Mouse (Mus musculus) lung, postnatal 0 days (tissue): ENCODE measurements around the gene Iqca. TPM values are rescaled to one million over a fixed set of nuclear protein-coding genes. Genes with fewer than 3 reads are reported as not detected.

Experiments used
- ATAC-seq: fragments of 200-750 bp; cut with Nextera tagmentation; 2 replicates; pipeline ENCODE4 v1.8.0; 2017; ENCODE audit warnings: moderate library complexity
- DNase-seq: peaks from one replicate; pipeline ENCODE4 v3.0.0-alpha.2; 2016; ENCODE audit warnings: low spot score
- H3K27ac ChIP-seq: fragments of 300-500 bp; sonication (generic); 2 replicates; pipeline ENCODE4 v1.5.1; 2014; ENCODE audit warnings: antibody characterized with exemption, mild to moderate bottlenecking, low read length, mixed read lengths
- H3K27me3 ChIP-seq: fragments of 300-500 bp; sonication (generic); replicated peaks from 2 replicates; pipeline ENCODE4 v1.6.1; 2014; ENCODE audit warnings: low read length, mixed read lengths; ENCODE audit not compliant: insufficient read depth
- H3K36me3 ChIP-seq: fragments of 300-500 bp; sonication (generic); 2 replicates; pipeline ENCODE4 v1.6.1; 2014; ENCODE audit warnings: low read length, mixed read lengths; ENCODE audit not compliant: insufficient read depth
- H3K4me1 ChIP-seq: fragments of 300-500 bp; sonication (generic); 2 replicates; pipeline ENCODE4 v1.6.1; 2014; ENCODE audit warnings: antibody characterized with exemption, low read depth, low read length, mixed read lengths; ENCODE audit not compliant: insufficient read depth
- H3K4me2 ChIP-seq: fragments of 300-500 bp; sonication (generic); replicated peaks from 2 replicates; pipeline ENCODE4 v1.6.1; 2014; ENCODE audit warnings: low read depth, mild to moderate bottlenecking, low read length, moderate library complexity, mixed read lengths
- H3K4me3 ChIP-seq: fragments of 300-500 bp; sonication (generic); 2 replicates; pipeline ENCODE4 v1.5.1; 2014; ENCODE audit warnings: low read depth, low read length
- H3K9ac ChIP-seq: fragments of 300-500 bp; sonication (generic); replicated peaks from 2 replicates; pipeline ENCODE4 v1.6.1; 2014; ENCODE audit warnings: low read depth, mild to moderate bottlenecking
- H3K9me3 ChIP-seq: fragments of 300-500 bp; sonication (generic); 2 replicates; pipeline ENCODE4 v1.6.1; 2016; ENCODE audit warnings: low read length, mixed read lengths
- CTCF ChIP-seq: IDR thresholded peaks from 2 replicates; pipeline ENCODE4 v1.5.1; 2016; ENCODE audit warnings: antibody characterized with exemption, mild to moderate bottlenecking
- EP300 ChIP-seq: IDR thresholded peaks from 2 replicates; pipeline ENCODE4 v1.6.1; 2016; ENCODE audit warnings: antibody characterized with exemption, mild to moderate bottlenecking, control low read depth
- WGBS: fragments of 180-500 bp; shearing (Covaris S2); extraction: QIAGEN DNeasy Blood & Tissue Kit; methylation state at CpG from one replicate; pipeline ENCODE4 v1.1.7; 2014; 5-methylcytosine and 5-hydroxymethylcytosine counted together
- polyA plus RNA-seq: library from polyadenylated mRNA; unstranded; fragments of >200 nt; fragmentation: Nextera tagmentation; extraction: Ambion mirVana; gene quantifications from 2 replicates; pipeline ENCODE4 v1.2.1, GENCODE M21; 2015

Iqca gene
- polyA plus RNA-seq, 1 experiment from 2014 or later: 4.6 TPM

DNA sequence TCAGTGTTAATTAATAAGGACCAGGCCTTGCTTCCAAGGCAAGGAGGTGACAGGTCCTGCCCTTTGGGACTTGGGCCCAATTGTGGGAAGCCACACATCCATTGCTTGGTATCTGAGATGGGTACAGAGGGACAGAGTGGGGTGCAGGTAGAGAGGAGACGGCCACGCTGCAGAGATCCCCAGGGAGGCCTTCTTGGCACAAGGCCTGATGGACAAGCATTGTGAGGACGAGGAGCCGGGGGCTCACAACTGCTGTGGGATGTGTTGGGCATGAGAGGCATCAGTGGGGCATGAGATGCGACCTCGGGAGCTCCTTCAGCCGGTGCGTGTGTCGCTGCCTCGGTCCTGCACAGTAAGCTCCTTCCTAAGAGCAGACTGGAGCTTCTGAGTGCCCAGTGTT, 66.7 kb downstream of the Iqca start:
- H3K4me1 ChIP-seq: no peaks in the 10 kb centered on the region
- no peaks in the 10 kb centered on the region for H3K27me3 ChIP-seq
- no peak overlapping the region for H3K4me3 ChIP-seq
- H3K4me2 ChIP-seq: no peak overlapping the region
- H3K9me3 ChIP-seq: no peaks in the 10 kb centered on the region
- H3K36me3 ChIP-seq: no peaks in the 10 kb centered on the region
- no peak overlapping the region for H3K27ac ChIP-seq
- WGBS: 85% methylated on average over 10 of the region's 10 CpGs
- DNase-seq: no peak
- H3K9ac ChIP-seq: no peak overlapping the region
- TF ChIP-seq CTCF (no peak), EP300 (no peak)
- no peak for ATAC-seq

GRCm38 (mm10) chr1:90085526-90086157, 67.6 kb downstream of the Iqca start:
- no peak overlapping the region for H3K27ac ChIP-seq
- ATAC-seq (no peak), DNase-seq (no peak)
- H3K27me3 ChIP-seq: no peaks in the 10 kb centered on the region
- H3K9ac ChIP-seq: no peak overlapping the region
- H3K4me2 ChIP-seq: no peak overlapping the region
- no peaks in the 10 kb centered on the region for H3K9me3 ChIP-seq
- H3K36me3 ChIP-seq: no peaks in the 10 kb centered on the region
- no peaks in the 10 kb centered on the region for H3K4me1 ChIP-seq
- TF ChIP-seq CTCF: no peak
- no peak for TF ChIP-seq EP300
- 66% methylated on average over 6 of the region's 6 CpGs for WGBS
- no peak overlapping the region for H3K4me3 ChIP-seq

DNA sequence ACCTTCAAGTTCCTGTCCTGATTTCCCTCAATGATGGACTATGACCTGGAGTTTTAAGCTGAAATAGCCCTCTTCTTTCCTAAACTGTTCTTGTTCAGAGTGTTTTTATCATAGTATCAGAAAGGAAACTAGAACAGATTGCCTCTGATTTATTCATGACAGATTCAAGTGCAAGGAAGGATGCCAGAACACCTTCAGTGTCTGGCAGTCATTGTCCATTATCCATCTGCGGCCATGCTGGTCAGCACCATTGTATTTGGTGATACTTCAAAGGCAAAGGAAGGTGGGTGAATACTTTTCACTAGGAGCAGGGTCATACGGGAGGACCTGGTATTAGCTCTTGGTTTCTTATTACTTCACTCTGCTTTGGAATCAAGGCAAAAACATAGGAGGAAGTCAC, 76.9 kb downstream of the Iqca start:
- ATAC-seq (no peak), DNase-seq (no peak)
- H3K27ac ChIP-seq: no peak overlapping the region
- H3K9ac ChIP-seq: no peak overlapping the region
- no peaks in the 10 kb centered on the region for H3K27me3 ChIP-seq
- no peaks in the 10 kb centered on the region for H3K9me3 ChIP-seq
- TF ChIP-seq EP300 (no peak), CTCF (no peak)
- no peaks in the 10 kb centered on the region for H3K4me1 ChIP-seq
- no peak overlapping the region for H3K4me3 ChIP-seq
- no peak overlapping the region for H3K4me2 ChIP-seq
- H3K36me3 ChIP-seq: no peaks in the 10 kb centered on the region
- 80% methylated on average over 2 of the region's 2 CpGs for WGBS

DNA sequence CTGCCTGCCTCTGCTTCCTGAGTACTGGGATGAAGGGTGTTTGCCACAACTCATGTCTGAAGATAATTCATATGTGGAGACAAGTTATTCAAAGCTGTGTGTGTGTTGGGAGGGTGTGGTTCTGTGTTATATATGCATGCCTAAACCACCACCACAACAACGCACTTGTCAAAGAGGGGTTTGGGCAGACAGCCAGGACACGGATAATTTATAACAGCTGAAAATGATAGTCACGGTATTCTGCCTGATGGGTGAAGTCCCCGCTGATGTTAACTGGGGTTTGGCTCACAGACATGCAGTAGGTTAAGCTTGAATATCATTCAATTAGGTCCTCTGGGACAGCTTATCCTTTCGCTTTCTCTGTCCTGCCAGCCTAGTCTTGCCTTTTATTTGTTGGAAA, 78.4 kb downstream of the Iqca start:
- no peak overlapping the region for H3K4me2 ChIP-seq
- 57% methylated on average over 5 of the region's 5 CpGs for WGBS
- no peaks in the 10 kb centered on the region for H3K9me3 ChIP-seq
- no peaks in the 10 kb centered on the region for H3K4me1 ChIP-seq
- no peak overlapping the region for H3K9ac ChIP-seq
- no peaks in the 10 kb centered on the region for H3K36me3 ChIP-seq
- no peak overlapping the region for H3K4me3 ChIP-seq
- DNase-seq (no peak), ATAC-seq (no peak)
- no peak overlapping the region for H3K27ac ChIP-seq
- H3K27me3 ChIP-seq: no peaks in the 10 kb centered on the region
- TF ChIP-seq CTCF (no peak), EP300 (no peak)

DNA sequence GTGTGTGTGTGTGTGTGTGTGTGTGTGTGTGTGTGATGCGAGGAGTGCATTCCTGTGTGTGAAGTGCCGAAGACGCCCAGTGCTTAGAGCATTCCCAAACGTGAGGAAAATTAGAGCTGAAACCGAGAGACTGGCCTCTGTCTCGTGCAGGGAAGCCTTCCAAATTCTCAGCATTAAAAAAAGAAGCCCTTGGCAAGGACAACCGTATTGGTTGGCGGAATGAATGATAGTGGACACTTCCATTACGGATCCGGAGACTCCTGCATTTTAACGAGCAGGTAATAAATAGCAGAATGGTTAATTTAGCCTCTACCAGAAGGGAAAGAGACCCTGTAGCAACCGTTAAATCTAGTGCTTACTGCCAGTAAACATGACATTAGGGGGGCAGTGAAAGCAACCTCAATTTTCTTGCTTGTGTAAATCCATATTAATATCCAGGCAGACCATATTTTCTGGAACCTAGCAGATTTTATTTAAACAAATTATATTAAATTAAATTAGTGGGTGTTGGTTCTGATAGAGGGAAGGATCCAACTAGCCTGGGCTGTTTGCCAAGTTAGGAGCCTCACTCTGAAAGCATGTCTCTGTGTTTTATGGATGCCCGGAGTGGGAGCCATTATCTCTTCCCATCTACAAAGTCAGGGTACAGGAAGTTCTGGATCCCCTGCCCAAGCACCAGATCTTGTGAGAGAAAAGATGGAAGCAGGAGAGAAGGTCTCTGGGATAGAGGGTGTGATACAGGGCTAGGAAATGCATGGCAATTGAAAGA, 81.2 kb downstream of the Iqca start:
- DNase-seq (no peak), ATAC-seq (no peak)
- Histone ChIP-seq H3K27me3 (no peaks in the 10 kb centered on the region), H3K9ac (no peak overlapping the region), H3K4me3 (no peak overlapping the region), H3K36me3 (no peaks in the 10 kb centered on the region), H3K27ac (no peak overlapping the region), H3K4me2 (no peak overlapping the region), H3K4me1 (no peaks in the 10 kb centered on the region), H3K9me3 (no peaks in the 10 kb centered on the region)
- no peak for TF ChIP-seq CTCF
- TF ChIP-seq EP300: no peak
- WGBS: 62% methylated on average over 13 of the region's 13 CpGs

DNA sequence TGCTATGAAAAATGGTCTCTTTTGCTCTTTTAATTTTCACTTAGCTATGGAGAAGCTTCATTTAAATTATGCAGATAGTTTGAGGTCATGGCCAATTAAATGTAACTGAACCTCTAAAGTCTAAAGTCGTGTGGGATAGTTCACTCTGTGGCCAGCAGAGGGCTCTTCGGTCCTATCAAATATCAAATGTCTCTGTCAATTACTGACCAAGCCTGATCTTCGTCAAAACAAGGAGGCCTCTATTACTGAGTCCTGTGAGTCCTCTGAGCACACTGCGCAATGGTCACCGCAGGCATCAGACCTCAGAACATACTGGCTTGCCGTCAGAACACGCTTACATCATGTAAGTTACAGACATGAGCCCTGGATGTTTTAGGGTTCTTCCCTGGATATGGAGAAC, 92.6 kb downstream of the Iqca start:
- H3K9me3 ChIP-seq: no peaks in the 10 kb centered on the region
- peak; percentile 83 for DNase-seq
- H3K9ac ChIP-seq: no peak overlapping the region
- no peaks in the 10 kb centered on the region for H3K36me3 ChIP-seq
- no peak overlapping the region for H3K4me3 ChIP-seq
- TF ChIP-seq CTCF (peak; percentile 83), EP300 (no peak)
- H3K27me3 ChIP-seq: no peaks in the 10 kb centered on the region
- no peak overlapping the region for H3K27ac ChIP-seq
- 16% methylated on average over 7 of the region's 7 CpGs for WGBS
- no peak overlapping the region for H3K4me2 ChIP-seq
- ATAC-seq: peak; percentile 55
- no peaks in the 10 kb centered on the region for H3K4me1 ChIP-seq
